Mouse (Mus musculus) adrenal gland (tissue): ENCODE results near the gene Col18a1.

Experiments used
- intact Hi-C: fragments of 180-260 bp; cut with DNase I; formaldehyde crosslinking; loops from one replicate; pipeline ENCODE4 v1.15.1; 2025

Col18a1 gene

GRCm38 (mm10) chr10:77074276-77074974 is 91.9 kb downstream of the Col18a1 start:
- intact Hi-C loops = loop anchor here (5.0 kb wide), 1 partner anchor 237 kb away; no protein-coding TSS in a partner anchor

- intact Hi-C loops = loop anchor here (5.0 kb wide), 1 partner anchor 233 kb away; no protein-coding TSS in a partner anchor
Observed at GRCm38 (mm10) chr10:77070072-77070471, 96.3 kb downstream of the Col18a1 start.

DNA sequence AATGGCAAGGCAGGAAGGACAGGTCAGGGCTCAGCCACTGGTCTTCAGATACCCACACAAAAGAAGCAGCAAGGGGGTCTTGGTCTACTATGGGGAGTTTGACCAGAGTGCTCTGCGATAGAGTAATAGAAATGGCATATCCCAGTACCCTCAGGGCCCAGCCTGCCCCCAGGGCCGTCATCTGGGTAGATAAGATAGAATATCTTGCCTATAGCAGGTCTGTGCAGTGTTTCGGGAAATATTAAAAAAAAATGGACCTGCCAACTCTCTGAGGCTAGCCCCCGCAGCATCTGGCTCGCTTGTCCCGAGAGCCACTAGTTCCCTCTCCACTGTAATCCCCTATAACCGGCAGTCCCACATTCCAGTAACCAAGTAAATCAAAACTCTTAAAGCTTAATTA is 97.9 kb downstream of the Col18a1 start:
- intact Hi-C loops = loop anchor here (5.0 kb wide), 1 partner anchor 46 kb away; no protein-coding TSS in a partner anchor

DNA sequence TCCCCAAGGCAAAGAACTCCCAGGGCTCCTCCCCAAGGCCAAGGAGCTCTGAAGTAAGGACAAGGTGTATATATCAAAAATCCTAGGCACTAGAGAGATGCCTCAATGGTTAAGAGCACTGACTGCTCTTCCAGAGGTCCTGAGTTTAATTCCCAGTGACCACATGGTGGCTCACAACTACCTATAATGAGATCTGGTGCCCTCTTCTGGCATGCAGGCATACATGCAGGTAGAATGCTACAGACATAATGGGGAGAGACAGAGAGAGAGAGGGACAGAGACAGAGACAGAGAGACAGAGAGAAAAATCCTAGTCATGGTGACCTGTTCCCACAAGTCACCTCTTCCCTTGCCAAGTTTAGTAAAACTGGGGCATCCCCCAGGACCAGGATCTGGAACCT is 101.7 kb downstream of the Col18a1 start:
- intact Hi-C loops = loop anchor here (5.0 kb wide), 1 partner anchor 42 kb away; no protein-coding TSS in a partner anchor

GRCm38 (mm10) chr10:77064239-77064638 is 102.1 kb downstream of the Col18a1 start:
- intact Hi-C loops = no loop called here

DNA sequence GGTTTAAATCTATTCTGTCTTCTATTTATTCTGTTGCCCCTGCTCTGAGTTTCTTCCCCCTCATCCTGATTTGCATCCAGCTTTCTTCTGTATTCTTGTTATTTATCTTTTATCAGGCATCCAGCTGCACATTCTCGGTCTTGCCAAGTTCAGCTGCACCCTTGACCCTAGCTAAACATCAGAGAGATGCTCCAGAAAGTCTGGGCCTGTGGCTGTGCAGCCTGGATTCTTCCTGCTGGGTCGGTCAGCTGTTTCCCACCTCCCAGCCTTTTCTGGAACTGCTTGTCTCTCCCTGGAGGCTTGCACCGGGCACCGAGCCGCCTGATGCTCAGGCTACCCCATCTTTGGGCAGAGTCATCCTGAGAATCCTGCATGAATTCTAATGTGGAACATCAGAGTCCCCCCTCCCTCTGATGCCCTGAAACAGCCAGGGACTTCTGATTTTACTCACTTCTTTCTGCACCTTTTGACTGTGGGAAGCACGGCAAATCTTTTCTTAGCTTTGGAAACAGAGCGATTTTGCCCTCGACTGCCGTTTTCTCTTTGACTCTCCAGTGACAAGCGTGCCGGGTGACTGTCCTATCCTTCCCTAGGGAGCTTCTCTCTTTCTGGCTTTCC is 103.8 kb downstream of the Col18a1 start:
- intact Hi-C loops = no loop called here

GRCm38 (mm10) chr10:77061426-77061825 is 104.9 kb downstream of the Col18a1 start:
- intact Hi-C loops = no loop called here

DNA sequence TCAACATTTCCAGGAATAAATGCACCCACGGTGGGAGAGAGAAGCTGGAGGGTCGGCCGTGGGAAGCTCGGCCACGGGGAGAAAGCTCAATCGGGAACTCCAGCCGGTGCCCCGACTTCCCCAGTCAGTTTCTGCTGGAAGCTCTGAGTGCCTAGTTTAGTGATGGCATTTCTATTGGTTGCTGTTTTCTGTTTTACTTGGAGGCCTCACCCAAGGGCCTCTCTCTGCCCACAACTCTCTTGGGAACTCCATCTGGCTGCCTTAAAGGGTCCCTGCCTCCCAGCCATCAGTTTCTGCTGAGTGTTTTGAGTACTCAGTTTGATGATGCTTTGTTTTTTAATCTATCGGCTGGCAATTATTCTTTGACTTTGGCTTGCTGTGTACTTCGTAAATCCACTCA is 109.6 kb downstream of the Col18a1 start:
- intact Hi-C loops = no loop called here

GRCm38 (mm10) chr10:77048606-77049005 is 117.7 kb downstream of the Col18a1 start:
- intact Hi-C loops = no loop called here

GRCm38 (mm10) chr10:77048196-77048595 is 118.2 kb downstream of the Col18a1 start:
- intact Hi-C loops = no loop called here

GRCm38 (mm10) chr10:77038579-77039174 is 127.7 kb downstream of the Col18a1 start:
- intact Hi-C loops = no loop called here

GRCm38 (mm10) chr10:77035487-77035886 is 130.9 kb downstream of the Col18a1 start:
- intact Hi-C loops = no loop called here

DNA sequence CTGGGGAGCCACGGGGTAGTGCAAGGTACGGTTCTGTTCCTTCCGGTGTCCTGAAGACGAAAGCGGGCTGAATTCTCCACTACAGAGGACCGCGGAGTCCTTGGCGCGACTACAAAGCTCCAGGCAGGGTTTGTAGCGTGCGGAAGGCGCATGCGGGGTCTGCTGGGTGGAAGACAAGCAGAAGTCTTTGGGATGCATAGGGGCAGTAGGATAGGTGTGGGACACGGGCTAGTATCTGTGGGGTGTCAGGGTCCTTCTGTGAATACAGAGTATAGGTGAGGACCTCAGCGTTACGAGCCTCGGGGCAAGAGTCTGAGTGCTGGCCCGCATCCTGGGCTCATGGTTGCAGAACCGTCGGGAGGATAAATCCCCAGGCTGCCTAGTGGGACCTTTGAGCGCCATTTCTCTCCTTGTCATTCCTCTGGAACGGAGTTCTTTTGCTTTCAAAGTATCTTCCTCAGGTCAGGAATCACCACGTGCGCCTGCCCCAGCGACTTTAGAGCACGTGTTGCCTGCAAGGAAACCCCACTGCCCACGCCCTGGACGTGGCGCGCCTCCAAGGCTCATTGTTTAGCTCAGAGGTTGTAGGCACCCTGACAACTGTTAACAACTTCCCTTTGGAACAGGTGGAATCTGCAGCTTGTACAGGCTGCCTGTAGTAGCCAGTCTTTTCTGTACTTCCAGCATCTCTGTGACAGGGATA is 132.9 kb downstream of the Col18a1 start:
- intact Hi-C loops = no loop called here

GRCm38 (mm10) chr10:77032591-77033322 is 133.6 kb downstream of the Col18a1 start:
- intact Hi-C loops = no loop called here

DNA sequence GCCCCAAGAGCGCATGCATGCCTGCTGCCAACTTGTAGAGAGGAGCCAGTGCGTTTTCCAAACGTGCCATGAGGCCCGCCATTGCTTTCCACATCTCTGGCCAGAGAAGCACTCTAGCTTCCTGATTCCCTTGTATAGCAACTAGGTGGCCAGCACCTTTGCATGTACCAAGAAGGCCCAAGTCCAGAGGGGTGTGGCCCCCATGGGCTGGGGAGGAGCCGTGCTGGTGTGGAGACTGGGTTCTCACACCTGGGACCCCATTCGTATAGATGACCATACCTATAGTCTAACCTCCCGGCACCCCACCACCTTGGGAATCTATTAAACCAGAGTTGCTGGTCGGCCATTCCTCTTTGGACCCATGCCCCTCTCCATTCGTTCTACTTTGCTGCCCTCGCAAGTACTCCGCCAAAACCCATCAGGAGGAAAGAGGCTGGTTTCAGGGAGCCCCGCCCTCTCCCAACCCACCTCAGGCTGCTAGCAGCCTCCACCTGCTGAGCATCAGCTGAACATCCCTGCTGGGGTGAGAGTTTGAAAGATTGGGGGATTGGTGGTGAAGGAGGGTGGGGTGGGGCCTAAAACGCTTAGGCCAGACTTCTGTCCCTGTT is 134.5 kb downstream of the Col18a1 start, which contains the start of gene Slc19a1:
TSS of gene Slc19a1 (plus strand) at position 474 of the 608 bp plus-strand sequence.
- intact Hi-C loops = no loop called here

- intact Hi-C loops = no loop called here
Observed at GRCm38 (mm10) chr10:77030666-77031065, 135.7 kb downstream of the Col18a1 start.

DNA sequence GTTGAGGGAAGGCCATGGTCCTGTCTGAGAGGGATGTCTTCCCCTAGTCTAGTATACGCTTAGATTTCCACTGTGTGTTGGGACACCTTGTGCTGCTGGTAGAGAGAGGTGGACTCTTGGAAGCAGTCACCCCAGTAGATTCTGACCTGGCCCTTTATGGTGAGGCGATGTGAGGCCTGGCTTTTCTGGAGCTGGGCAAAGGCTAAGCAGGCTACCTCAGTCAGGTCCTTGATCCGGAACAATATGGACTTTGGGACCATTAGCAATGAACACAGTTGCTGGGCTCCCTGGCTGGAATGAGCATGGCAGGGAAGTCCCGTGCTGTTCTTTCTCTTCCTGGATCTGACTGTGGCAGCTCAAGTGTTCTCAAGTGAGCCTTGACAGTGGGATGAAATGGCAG is 136.6 kb downstream of the Col18a1 start:
- intact Hi-C loops = loop anchor here (5.0 kb wide), 1 partner anchor 98 kb away; no protein-coding TSS in a partner anchor

GRCm38 (mm10) chr10:77028782-77029296 is 137.5 kb downstream of the Col18a1 start:
- intact Hi-C loops = loop anchor here (5.0 kb wide), 1 partner anchor 98 kb away; no protein-coding TSS in a partner anchor

- intact Hi-C loops = loop anchor here (5.0 kb wide), 1 partner anchor 100 kb away; no protein-coding TSS in a partner anchor
Observed at GRCm38 (mm10) chr10:77026944-77027343, 139.4 kb downstream of the Col18a1 start.

GRCm38 (mm10) chr10:77024231-77024630 is 142.1 kb downstream of the Col18a1 start:
- intact Hi-C loops = loop anchor here (5.0 kb wide), 2 partner anchors 43 to 67 kb away; no protein-coding TSS in a partner anchor
